Mouse (Mus musculus): ENCODE results near the gene Tspear.

Gene Tspear

DNA sequence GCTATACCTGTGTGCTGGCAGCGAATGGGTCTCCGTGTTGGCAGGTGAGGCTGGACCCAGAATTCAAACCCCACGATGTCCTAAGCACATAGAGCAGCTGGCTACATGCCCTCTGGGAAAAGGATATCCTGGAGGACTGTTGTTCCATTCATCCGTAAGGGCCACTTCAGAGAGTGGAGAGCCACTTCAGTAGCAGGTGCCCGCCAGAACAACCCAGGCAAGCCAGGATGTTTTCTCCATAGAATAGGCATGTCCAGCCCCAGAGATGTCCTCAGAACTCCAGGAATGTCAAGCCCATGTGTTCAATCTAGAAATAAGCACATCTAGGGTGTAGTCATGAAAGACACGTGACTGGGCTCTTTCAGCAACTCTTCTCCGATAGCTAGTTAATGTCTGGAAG lies 183.3 kb downstream of the Tspear start:
- DNase-seq (ENCODE audit: low spot score in 2 of 2), result no peak

DNA sequence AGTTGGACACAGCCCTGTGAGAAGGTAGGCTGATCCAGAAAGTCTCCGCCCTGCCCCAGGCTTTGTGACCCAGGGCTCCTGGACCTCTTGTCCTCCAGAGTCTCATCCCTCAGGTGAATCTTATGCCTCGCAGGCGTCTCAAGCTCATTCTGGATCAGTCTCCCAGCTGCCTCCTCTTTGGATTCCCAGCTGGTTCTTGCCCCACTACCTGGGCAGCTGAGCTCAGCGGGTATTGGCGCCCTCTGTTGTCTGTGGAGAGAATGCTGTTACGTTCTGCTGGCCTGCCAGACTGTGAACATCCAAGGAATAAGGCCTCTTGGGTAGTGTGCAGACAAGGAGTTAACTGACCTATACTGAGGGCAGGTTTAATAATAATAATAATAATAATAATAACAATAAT lies 192.6 kb downstream of the Tspear start:
- DNase-seq (ENCODE audit: low spot score in 2 of 2), result no peak

DNA sequence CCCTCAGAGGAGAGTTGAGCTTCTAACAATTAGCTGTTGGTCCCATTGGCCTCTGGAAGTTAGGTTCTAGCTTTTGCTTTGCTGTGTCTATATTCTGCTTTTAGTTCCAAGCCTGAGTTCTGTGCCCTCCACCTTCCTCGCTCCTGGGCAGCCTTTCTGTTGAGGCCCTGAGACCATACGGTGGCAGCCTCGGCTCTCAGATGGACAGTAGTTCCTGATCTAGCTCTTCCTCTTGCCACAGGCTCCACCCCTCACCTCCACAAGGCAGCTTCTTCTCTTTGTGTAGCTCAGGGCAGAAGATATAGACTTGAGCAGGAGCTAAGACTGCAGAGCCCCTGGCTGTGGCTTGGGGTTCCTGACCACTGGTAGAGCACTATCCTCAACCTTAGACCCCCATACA lies 193.9 kb downstream of the Tspear start:
- DNase-seq (ENCODE audit: low spot score in 2 of 2), result no peak

DNA sequence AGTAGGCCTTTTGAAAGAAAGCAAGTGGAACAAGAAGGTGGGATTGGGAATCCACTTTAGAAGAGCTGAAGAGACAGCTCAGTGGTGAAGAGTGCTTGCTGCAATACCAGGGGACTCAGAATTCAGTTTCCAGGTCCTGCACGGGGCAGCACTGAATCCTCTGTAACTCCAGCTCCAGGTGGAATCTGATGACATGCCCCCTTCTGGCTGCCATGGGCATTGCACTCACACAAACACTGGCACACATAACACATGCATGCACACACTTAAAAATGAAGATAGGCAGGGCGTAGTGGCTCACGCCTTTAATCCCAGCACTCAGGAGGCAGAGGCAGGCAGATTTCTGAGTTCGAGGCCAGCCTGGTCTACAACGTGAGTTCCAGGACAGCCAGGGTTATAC lies 196.2 kb downstream of the Tspear start:
- no peak for DNase-seq (ENCODE audit: low spot score in 2 of 2)

DNA sequence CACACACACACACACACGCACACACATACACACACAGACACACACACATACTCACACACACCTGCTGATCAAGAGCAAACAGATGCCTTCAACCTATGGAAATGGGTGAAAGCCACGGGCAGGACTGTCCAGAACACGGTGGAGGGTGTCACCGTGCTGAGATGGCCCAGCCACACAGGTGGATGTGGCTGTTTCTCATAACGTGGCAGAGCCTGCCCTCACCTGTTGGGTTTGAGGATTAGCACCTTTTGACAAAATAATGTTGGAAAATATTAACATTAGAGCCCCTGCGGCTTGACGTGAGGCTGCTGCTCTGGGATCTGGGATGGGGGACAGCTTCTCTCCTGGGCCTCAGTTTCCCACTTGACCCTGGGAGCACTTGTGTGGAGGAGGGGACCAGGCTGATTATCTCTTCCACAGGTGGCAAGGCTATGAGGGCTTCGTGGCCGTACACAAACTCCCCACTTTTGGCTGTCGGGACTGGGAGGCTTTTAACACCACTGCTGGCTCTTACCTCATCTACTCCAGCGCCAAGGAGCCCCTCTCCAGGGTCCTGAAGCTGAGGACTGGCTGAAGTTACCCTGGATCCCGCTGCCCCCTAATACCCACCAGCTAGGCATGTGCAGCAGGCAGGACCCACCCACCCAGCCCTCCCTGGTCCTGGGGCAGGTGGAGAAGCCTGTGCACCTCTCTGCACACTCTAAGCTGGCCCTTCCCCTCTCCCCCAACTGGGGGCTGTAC lies 199.8 kb downstream of the Tspear start:
- DNase-seq (ENCODE audit: low spot score in 2 of 2), result no peak

DNA sequence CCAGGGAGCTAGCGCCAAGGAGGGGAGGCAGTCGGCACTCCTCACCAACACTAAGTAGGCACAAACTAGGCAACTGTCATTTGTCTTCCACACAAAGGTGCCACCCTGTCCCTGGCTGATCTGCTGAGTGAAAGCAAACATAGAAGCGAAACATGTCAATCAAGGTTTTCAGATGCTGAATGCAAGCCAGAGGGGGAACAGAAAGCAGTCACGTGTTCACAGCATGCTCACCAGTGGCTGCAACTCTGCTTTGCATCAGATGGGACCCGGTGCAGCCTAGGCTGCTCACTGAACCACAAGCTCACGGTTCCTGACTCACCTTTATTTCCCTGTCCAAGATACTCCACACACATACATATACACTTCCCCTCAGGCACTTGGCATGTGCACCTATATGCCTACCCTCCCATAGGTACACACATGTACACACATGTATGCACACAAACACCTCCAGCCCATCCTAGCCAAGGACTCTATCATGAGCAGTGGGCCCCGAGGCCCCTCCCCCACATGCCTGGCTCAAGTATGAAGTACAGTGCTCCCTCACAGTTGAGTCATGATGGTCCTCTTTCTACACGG lies 204.7 kb downstream of the Tspear start:
- DNase-seq (ENCODE audit: low spot score in 2 of 2), result no peak

DNA sequence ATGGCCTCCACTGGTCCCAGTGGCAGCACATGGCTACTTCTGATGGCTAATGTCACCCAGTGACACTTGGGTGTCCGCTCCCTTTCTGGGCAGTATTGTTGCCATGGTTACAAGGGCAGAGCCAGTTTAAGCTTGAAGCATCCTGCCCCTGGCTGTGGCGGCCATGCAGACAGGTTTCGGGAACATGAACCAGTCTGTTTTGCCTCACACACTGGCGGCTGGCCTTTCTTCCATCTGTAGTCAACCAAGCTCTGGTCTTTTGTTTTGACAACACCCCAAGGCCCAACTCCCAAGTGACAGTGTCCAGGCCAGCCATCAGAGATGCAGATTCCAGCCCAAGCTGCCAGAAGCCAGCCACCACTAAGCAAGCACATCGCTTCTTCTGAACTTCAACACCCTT lies 209.2 kb downstream of the Tspear start:
- no peak for DNase-seq (ENCODE audit: low spot score in 2 of 2)

DNA sequence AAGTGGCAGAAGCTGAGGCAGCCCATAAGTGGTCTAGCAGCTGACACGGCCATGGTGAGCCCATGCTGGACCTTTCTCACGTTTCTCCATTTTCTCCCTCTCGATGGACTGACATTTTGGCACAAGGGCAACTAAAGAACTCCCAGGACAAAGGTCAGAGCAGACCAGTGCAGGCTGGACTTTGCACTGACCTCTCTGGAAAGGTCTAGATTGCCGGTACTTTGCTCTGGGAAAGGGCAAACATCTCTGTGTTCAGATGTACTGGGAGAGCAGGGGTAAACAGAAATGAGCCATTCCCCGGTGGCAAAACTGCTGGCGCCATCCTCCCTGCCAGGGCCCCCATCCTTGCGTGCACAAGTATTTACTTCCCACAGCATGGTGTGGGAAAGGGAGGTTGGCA lies 213.8 kb downstream of the Tspear start:
- no peak for DNase-seq (ENCODE audit: low spot score in 2 of 2)

DNA sequence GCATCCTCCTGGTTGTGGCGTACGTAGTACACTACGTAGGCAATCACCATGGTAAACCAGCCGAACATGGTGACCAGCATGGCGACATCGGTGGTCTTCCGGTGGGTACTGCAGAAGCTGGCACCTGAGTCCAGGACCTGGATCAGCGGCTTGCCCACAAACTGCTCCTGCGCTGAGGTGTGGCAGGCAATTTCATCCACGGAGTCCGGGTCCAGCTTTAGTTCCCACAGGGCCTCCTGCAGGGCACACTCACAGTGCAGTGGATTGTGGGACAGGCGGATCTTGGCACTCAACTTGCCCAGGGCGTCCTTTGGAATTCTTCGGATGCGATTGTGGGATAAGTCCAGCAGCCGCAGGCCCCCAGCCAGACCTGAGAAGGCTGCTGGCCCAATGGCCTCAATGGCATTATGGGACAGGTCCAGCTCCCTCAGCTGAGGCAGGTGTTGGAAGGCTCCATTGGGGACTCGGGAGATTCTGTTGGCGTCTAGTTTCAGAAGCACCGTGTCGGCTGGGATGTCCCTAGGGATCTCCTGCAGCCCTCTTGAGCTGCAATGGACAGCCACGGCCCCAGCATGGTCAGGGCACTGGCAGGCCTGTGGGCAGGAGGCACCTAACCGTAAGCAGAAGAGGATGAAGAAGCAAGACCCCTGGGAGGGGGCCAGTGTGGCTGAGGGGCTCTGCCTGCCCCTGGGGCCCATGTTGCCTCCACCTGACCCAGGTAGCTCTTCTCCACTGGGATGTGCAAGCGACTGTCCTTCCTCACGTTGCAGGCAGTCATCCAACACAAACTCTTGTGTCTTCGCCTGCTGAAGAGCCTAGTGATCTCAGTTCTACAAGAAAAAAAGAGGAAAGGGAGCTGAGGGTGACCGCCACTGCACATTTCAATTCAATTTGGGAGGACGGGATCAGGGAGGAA lies 214.8 kb downstream of the Tspear start:
- no peak for DNase-seq (ENCODE audit: low spot score in 2 of 2)

DNA sequence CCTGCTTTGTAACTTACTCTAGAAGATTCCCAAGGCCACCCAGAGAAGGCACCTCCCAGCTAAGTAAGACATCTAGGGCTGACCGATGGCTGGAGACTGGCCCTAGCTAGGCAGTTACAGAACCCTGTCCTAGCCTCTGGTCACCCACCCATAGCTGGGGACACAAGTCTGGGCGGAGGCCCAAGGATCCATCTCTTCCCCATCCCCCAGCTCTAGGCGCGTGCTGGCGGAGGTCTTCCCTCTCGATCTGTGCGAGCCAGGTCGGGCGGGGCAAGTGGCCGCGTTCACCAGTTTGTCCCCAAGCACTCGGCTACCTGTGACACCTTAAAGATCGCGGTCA lies 215.5 kb downstream of the Tspear start:
- no peak for DNase-seq (ENCODE audit: low spot score in 2 of 2)

DNA sequence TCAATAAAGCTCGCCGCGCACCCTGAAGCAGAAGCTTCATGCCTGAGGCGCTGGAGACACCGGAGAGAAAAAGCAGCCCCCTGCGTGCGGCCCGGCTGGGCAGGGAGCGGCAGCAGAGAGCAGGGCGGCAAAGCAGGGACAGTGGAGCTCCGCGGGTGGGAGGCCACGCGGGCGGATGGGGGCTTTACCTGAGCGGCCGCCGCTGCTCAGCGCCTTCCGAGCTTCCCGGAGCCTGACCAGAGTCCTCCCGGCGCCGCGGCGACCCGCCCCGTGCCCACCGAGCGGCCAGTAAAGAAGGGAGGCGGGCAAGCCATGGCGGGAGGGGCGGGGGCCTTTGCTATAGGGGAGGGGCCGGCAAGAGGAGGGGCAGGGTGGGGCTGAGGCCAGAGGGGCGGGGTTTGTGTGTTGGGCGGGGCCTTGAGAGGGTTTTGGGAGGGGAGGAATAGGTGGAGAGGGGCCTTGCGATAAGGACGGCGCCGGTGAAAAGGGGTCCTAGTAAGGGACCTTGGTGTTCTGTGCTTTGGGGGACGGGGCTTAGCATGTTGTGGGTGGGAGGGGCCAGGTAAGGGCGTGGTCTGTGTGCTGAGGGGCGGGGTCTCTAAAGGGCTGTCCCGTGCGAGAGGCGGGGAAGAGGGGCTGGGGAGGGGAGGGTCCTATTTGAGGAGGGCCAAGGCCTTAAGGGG lies 216.0 kb downstream of the Tspear start, which contains the start of gene Lrrc3:
Lrrc3 (minus strand) TSS at position 326 of the 683 bp plus-strand sequence.
- DNase-seq (ENCODE audit: low spot score in 2 of 2), result peak; percentile 25 to 43

DNA sequence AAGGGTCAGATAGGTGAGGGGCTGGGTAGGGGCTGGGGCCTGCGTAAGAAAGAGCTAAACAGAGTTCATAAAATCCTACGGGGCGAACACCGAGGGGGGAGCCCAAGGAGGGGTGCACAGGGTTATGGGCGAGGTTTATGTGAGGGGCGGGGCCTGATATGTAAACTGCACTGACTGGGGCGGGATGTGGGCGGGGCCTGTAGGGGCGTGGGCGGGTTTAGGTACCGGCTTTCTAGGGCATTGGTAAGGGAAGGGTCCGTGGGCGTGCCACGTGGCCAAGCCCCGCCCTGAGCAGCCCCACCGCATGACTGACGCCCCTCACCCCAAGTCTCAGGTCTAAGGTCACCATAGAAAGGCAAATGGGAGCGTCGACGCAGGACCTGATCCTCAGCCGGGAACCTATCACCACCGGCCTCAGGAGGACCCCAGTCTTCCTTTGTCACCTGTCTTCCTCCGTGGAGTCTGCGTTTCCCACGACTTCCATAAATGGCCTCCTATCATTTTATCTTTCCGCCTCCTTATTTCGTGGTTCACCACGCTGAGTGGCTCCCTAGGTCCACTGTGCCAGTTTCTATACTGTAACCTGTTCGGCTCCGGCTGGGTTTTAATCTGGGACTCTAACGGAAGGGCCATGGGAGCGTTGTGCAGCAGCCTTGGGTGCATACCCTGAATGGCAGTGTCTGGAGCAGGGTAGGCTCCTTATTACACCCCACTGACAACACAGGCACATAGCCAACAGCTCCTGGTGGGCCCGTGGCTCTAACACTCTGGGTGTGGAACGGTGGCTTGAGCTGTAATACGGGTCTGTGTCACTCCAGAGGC lies 216.7 kb downstream of the Tspear start:
- peak; percentile 79 to 83 for DNase-seq (ENCODE audit: low spot score in 2 of 2)

DNA sequence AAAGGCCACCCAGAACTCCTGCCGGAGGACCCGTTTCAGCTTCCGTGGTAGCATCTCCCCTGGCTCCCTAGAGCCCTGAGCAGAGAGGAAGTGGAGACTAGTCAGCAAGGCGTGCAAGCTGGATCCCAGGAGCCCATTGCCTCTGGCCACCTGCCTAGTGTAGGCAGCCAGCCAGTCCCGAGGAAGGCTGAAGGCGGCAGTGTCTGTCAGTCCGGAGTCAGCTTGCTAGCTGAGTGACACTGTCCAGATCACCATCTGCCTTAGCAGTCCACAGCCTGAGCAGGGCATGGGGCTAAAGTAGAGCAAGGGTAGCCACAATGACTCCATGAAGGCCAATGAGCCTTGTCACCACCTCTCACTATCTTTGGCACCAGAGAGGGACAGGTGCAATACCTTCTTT lies 226.2 kb downstream of the Tspear start:
- no peak for DNase-seq (ENCODE audit: low spot score in 2 of 2)

DNA sequence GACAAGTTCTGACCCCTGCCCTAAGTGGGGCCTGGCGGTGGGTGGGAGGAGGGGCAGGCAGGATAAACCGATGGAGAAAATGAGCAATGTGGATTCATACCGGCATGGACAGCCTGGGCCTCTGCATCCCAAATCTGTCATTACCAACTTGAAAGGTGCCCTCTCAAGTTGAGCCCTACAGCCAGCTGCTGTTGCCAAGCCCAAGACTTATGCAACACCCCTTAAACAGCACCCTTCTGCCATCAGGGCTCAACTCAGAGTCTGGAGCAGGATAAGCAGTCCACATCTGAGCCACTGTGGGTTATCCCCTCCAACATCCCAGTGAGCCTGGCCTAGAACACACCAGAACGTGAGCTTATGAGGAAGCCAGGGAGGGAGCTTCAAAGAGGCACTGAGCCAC lies 226.9 kb downstream of the Tspear start:
- no peak for DNase-seq (ENCODE audit: low spot score in 2 of 2)

DNA sequence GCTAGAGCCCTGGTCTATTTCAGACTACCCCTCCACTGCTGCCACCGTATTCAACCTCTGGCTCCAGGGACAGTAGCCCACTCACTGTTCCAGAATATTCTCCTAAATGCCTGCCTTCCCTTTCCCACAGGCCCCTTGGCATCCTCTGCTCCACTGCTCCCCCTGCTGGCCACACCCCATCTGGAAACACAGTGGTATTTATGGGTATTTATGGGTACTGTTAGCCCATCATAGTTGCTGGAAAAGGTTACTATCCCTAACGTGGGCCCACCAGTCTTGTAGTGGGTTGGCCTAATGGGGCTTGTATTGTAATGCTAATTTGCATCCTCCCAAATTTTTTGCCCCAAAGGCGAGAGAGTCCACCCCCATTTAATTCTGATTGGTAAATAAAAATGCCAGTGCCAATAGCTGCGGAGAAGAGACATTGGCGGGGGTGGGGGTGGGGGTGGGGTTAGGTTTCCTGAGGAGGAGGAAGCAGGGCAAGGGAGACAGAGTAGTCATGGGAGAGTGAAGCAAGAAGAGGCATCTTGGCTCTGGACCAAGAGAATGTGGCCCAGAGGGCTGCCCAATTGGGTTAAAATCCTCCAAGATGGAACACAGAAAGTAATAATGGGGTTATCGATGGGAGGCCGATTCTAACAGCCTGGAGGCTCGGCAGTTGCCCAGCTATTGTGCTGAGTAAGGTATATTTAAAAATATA lies 230.4 kb downstream of the Tspear start:
- DNase-seq (ENCODE audit: low spot score in 2 of 2), result no peak

DNA sequence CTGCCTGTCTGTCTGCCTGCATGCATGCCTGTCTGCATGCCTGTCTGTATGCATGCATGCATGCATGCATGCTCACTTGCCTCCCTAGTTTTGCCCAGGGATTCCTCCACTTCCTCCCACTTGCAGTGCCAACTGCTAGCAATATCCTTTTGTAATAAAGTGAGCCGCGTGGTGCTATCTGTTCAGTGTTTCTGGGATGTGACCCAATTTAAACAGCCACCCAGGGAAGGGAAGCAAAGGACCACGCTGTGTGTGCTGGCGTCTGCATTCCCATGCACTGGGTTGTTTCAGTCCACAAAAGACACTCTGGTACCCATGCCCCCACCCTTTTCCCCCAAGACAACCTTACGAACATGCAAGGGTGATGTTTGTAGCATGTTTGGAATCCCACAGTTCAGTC lies 234.6 kb downstream of the Tspear start:
- peak in 1 of 2 experiments; percentile 40 for DNase-seq (ENCODE audit: low spot score in 2 of 2)

DNA sequence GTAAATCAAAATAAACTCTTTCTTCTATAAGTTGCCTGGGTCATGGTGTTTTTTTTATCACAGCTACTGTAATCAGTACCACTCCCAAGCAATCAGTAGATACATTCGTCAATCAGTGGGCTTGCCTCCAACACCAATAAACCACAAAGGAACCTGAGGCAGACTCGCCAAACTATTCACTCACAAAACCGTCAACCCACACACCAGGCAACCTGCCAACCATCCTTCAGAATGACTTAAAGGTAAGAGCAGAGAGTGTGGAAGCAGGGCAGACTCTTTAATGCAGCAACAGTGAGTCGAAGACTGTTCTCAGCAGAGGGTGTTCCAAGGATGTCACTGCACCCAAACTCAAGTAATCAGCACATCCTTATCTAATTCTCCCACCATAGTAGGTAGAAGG lies 236.3 kb downstream of the Tspear start:
- peak in 1 of 2 experiments; percentile 30 for DNase-seq (ENCODE audit: low spot score in 2 of 2)

DNA sequence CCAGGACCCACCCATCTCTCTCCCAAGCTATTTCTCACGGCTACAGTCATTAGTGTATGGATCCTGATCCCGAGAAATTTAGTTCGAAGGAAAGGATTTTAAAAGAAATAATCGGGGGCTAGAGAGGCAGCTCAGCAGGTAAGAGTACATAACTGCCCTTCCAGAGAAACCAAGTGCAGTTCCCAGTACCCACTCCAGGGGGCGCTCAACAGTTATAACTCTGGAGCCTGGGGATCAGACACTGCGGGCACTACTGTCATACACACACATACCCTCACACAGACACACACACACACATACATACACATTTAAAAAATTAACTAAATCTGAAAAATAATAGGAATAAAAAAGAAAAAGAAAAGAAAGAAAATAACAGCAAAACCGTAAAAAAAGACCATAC lies 239.8 kb downstream of the Tspear start:
- DNase-seq (ENCODE audit: low spot score in 2 of 2), result no peak

DNA sequence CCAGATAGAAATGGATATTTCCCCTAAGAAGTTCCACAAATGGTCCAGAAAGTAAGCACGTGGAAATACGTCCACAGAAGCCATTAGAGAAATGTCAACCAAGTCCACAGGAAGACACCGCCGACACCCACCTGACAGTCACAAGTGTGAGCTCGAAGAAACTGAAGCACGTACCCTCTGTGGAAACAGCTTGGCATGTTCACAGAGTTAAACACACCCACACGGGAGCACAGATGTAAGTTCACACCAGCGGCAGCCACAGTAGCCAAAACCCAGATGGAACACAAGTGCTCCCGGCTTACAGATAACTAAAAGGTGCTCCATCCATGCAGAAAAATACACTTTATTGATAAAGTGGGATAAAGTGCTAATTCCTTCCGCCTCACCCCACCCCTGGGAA lies 241.0 kb downstream of the Tspear start:
- no peak for DNase-seq (ENCODE audit: low spot score in 2 of 2)

All from right cerebral cortex, postnatal 36 days (tissue).